Mouse (Mus musculus): ENCODE measurements around the gene Plcb4.

DNA sequence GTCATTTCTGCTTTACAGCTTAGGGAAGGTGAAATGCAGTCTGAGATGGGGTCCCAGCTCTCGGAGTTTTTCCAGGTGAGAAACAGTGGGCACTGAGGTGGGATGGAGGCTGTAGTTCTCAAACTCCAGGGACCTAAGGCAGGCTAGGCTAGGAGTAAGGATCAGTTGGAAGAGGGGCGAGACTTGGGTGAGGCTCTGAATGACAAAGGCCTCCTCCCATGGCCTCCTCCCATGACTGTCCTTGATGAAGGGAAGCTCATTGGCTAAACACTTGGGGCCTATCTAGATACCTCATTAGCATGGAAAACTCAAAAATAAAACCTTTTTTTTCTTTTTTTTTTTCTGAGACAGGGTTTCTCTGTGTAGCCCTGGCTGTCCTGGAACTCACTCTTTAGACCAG, 198.0 kb downstream of the Plcb4 start:
- no peak for TF ChIP-seq CTCF (conservative IDR thresholded peaks at IDR 0.05; ENCODE audit: insufficient read depth, insufficient read length, low read depth, low read length)
- TF ChIP-seq POLR2A (IDR thresholded peaks at IDR 0.05; ENCODE audit: low read depth, low read length), result no peak
